In the genomic region with DNA sequence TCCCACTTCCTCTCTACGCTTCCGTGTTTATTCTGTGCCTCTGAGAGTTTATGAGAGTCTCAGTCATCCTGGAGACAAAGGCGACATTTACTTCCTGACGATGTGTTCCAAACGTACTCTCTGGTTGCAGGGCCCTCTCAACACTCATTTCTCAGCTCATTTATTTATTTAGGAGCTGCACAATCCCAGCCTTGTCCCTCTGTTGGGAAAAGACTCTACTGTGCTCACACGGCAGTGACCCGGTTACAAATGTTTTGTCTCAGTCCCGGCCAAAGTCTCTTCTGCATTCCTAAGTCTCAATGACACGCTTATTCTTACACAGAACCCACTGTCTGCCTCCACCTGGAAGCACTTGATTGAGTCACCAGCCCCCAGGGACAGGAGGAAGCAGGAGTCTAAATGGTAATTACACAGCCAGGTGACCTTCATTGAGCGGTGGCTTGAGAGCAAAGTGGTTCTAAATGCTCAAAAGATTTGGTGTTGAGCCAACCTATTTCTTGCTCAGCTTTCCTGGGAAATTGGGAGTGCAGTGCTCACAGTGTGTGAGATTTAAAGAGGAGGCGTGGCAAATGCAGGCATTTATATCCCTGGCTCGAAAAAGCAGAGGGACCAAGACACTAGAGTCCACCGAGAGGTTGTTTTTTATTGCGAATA, we compare ENCODE assay signal across 8 mouse cellular contexts.
DNase-seq lines count a peak whose midpoint lies in the region; ATAC-seq lines count a peak whose summit lies in the region.

No protein-coding gene starts in this region.

- H3K27me3 ChIP-seq in neural tube, embryonic 13.5 days = no peaks in the 10 kb centered on the region

- no peak overlapping the region for H3K9ac ChIP-seq in neural tube, embryonic 13.5 days

- DNase-seq in cerebellum, adult 9-10 months = no peak
- peak; percentile 89 for DNase-seq in Muller cell, postnatal 12 days (ENCODE audit: inconsistent ontology term)
- DNase-seq in frontal cortex, adult 2 months (ENCODE audit: extremely low spot score in 1 of 2, low spot score in 1 of 2) = peak; percentile 8 to 48
- peak; percentile 48 for DNase-seq in large intestine, adult 2 months (ENCODE audit: low read depth, low spot score)
- no peak for DNase-seq in left cerebral cortex, postnatal 36 days (ENCODE audit: low spot score in 2 of 2)
- DNase-seq in adrenal gland, adult 18-20 months (ENCODE audit: low spot score in 2 of 2) = no peak

- peak overlapping the region; percentile 31 for H3K4me2 ChIP-seq in neural tube, embryonic 13.5 days

- H3K9me3 ChIP-seq in neural tube, embryonic 13.5 days = no peaks in the 10 kb centered on the region

- intact Hi-C loops in left cerebral cortex, postnatal 36 days (cut with DNase I) = no loop called here

- H3K27ac ChIP-seq in neural tube, embryonic 13.5 days (replicated peaks) = peak overlapping the region; percentile 52

- H3K36me3 ChIP-seq in neural tube, embryonic 13.5 days = no peaks in the 10 kb centered on the region

- H3K4me1 ChIP-seq in neural tube, embryonic 13.5 days (replicated peaks) = peaks cover 30% of the 10 kb centered on the region

- H3K4me3 ChIP-seq in neural tube, embryonic 13.5 days = no peak overlapping the region

- 12% methylated on average over 14 of the region's 14 CpGs for WGBS in large intestine, adult 2 months
- WGBS in neural tube, embryonic 13.5 days = 15% methylated on average over 14 of the region's 14 CpGs

- peak; percentile 15; the same call in 1 of the 2 replicates for ATAC-seq in cerebellum, adult (ENCODE audit: insufficient number of reproducible peaks, low FRiP score, low TSS enrichment)
- peak; percentile 78 for ATAC-seq in neural tube, embryonic 13.5 days (ENCODE audit: low read depth)

Comparison
In these comparisons a context has a peak if more than half of its experiments do, and no peak if none do; other contexts are left out.
1. DNase-seq: peak in Muller cell, postnatal 12 days (single experiment), frontal cortex, adult 2 months (2 of 2) and large intestine, adult 2 months (single experiment); none in cerebellum, adult 9-10 months (single experiment), left cerebral cortex, postnatal 36 days (0 of 2) and adrenal gland, adult 18-20 months (0 of 2).